Mouse (Mus musculus) CD4-positive, CD25-positive, alpha-beta regulatory T cell, adult 2 months (primary cell): ENCODE measurements at regions not wholly inside any gene's neighbourhood (a gene's known extent, or its start where the extent isn't known, plus 50 kb on each side); places are given as distances from the start of the nearest gene placed in this dataset.

ENCODE experiments used
- DNase-seq: peaks from one replicate; pipeline ENCODE4 v3.0.0-alpha.2; 2012; ENCODE audit warnings: low read depth, low spot score

DNA sequence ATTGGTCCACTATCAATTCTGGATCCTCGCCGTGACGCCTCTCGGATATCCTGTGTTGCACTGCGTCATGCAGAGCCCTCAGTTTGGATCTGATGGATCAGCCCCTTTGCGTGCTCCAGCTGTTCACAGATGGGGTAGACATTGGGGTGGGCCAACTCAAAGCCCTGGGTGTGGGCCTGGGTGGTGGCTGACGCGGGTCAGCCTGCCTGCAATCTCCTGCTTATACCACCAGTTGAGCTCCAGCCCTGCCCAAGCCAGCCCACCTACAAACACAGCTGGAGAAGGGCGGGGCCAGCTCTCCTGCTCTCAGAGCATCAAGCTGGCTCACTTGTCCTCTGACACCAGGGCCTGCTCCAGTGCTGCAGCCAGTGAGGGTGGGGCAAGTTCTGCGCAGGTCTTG is 73.1 kb downstream of the Rps15a start:
- no peak for DNase-seq

DNA sequence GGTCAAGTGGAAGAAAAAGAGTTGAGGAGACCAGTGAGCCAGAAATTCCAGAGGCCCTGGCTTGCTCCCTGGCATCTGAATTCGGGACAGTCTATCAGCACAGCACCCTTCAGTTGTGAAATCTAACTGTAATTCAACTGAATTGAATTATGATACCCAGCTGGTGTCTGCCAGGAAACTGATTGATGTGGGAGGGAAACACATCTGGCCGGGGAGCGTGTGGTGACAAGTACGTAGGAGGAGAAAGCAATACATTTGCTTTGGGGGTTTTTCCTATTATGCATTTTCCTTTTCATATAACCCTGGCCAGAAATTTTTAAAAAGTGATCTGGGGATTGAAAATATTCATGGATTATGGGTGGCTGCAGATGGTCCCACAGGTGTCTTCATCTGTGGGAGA is 76.1 kb downstream of the Rps15a start:
- DNase-seq = peak; percentile 26

DNA sequence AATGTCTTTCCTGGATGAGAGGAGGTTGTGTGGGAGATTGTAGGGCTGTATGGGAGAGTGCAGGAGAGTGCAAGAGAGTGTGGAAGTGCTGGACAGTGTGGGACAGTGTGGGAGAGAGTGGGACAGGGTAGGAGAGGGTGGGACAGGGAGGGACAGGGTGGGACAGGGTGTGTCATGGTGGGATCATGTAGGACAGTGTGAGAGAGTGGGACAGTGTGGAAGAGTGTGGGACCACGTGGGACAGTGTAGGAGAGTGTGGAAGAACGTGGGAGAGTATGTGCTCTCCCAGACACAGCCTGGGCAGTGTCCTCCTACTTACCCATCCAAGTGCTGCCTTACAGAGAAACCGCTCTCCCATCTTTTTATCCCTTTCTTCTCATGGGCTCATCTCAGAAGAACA is 78.9 kb downstream of the Rps15a start:
- no peak for DNase-seq

GRCm38 (mm10) chr7:118026106-118026526 is 89.9 kb downstream of the Rps15a start:
- DNase-seq = no peak

- DNase-seq = no peak
Measured at GRCm38 (mm10) chr7:118004620-118005019, 111.4 kb downstream of the Rps15a start.

DNA sequence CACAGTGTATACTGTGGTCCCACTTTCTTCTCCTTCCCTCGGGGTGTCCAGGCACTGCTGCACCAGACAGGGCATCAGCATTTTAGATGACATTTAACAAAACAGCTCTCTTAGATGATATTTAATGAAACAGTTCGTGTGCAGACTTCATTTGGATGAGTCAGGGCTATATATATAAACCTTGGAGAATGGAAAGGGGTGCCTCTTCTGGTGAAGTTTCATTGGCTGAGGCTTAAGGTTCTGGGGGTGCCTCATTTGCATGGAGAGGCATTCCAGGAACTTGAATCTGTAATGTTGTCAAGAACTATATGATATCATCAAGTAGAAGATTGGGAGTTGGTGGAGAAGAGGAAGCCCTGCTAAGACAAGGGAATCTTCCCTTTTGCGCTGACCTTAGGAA is 114.1 kb downstream of the Rps15a start:
- DNase-seq = no peak

- peak; percentile 20 for DNase-seq
Measured at GRCm38 (mm10) chr7:118001121-118001520, 114.9 kb downstream of the Rps15a start.

DNA sequence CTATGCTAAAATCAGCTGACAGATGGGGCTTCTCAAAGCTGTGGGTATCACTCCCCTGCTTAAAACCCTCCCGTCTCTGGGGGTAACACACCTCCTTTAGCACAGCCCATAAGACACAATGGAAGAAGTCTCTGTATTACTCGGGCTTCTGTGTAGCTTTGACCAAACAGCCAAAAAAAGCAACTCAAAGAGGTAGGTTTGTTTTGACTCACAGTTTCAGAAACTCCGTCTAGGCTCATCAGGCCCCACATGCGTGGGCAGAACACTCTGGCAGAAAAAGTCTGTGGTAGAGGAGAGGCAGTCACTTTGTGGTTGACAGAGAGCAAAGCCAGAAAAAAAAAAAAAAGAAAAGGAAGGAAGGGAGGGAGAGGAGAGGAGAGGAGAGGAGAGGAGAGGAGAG is 133.8 kb downstream of the Rps15a start:
- peak; percentile 33 for DNase-seq

GRCm38 (mm10) chr7:117971176-117971575 is 144.8 kb downstream of the Rps15a start:
- DNase-seq = no peak

- DNase-seq = no peak
Measured at GRCm38 (mm10) chr7:117943435-117943834, 172.6 kb downstream of the Rps15a start.

DNA sequence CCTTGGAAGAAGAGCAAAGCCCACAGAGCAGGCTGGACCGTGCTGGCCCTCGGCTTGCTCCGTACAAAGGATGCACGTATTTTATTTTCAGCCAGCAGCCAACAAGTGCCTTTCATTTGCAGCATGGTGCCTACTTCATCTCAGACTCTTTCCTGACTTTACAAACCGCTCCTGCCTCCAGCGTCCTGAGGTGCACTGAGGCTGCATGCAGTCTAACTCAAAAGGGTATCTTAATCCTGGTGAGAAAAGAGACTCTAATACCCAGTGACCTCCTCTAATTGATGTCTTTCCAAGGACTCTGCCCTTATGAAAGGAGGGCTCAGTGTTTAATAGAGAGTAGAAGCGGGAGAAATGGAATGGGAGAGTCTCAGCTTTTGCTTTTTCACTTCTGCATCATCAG is 176.4 kb downstream of the Rps15a start:
- DNase-seq = no peak

DNA sequence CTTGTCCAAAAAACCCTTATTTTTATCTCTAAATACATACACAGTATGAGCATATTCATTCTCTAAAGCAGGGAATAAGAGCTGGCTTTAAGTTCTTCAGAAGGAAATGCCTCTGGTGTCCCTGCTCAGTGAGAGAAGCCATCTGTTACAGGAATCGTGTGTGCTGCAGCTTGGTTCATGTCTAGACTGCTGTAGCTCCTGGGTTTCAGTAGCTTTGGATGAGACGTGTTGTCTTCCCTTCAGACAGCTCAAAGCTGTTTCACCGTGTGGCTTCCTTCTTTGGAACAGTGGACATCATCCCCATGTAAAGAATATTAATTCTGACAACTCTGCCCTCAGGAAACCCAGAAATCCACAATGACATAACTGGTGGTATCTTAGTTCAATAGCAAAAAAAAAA is 181.1 kb downstream of the Rps15a start:
- no peak for DNase-seq

GRCm38 (mm10) chr7:117931234-117931895 is 184.6 kb downstream of the Rps15a start:
- peak; percentile 3 for DNase-seq

DNA sequence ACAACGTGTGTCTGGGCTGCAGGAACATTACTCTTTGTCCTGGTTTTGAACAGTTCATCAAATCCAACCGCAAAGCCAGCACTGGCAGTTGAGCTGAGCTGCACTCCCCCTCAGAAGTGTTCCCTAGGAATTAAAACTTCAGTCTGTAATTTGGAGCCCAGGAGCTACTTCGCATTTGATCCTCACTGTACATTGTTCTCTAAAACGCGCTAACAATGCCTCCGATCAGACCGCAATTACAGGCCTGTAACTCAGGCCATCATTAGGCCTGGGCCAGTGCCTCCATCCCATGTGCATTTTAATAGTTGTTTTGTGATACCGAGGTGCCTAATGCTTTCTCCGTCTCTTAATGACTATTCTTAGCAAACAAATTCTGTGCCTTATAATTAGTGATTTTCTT is 185.6 kb downstream of the Rps15a start:
- DNase-seq = no peak

- no peak for DNase-seq
Measured at GRCm38 (mm10) chr7:117926396-117926795, 189.6 kb downstream of the Rps15a start.

DNA sequence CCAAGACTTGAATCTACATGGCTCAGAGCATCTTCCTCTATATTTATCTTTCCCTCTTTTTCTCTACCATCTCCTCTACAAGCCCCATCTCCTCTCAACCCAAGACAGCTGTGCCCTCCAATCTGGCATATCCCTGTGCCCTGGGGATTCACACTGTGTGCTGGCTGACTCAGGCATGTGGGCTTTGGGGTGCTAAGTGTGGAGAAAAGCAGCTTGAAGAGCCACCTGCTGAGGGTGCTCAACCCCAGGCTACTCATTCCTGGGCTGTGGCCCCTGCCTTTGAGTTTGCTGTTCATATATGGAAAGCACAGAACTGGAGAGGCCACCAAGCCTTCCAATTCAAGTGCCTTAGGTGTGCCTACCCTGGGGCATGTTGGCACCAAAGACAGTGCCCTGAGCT is 193.7 kb downstream of the Rps15a start:
- no peak for DNase-seq

DNA sequence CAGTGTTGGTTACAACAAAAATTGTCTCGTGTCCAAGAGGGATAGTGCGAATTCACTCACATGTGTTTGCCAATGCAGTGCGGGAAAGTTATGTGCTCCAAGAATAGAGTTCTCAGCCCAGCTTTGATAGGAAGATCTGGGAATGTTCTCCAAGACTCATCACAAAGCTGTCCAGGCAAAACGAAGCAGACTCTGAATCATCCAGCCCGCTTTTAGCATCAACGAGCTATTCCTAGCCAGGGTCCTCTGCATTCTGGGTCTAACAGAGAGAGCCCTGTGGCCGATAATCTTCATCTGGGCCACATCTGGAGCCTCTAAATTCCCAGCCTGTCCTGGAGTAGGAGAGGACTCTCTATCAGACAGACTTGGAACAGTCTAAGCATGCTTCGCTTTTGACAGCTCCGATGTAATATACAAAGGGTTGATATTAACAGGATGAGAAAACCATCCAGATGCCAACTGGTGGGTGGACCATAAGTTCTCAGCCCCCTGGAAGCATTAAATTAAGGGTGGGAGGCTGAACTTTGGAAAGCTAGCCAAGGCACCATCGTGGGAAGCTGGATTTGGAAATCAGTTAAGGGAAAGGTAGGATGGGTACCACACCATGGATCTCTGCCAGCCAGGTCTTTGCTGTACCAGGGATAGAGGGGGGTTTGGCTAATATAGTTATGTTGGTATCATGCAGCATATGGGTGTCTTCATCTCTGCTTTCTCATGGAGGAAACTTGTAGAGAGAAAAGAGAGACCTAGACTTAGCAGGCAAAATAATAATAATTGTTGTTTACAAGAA is 197.6 kb downstream of the Rps15a start:
- no peak for DNase-seq

DNA sequence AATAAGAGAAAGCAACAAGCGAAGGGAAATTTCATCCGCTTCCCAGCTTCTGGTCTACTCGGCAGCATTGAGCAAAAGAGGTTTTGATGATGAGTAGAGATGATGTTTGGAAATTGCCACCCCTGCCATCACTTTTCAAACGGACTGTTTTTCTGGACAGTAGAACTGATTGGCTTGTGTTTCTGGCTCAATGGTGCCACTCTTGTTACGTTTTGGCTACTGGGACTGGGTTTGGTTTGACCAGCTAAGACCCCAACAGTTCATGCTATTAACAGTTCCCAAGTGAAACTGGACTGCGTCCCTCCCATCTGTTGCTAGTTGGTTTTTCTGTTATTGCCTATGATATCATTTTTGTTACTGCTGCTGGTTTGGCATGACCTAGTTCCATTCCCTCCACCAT is 199.1 kb downstream of the Rps15a start:
- no peak for DNase-seq

DNA sequence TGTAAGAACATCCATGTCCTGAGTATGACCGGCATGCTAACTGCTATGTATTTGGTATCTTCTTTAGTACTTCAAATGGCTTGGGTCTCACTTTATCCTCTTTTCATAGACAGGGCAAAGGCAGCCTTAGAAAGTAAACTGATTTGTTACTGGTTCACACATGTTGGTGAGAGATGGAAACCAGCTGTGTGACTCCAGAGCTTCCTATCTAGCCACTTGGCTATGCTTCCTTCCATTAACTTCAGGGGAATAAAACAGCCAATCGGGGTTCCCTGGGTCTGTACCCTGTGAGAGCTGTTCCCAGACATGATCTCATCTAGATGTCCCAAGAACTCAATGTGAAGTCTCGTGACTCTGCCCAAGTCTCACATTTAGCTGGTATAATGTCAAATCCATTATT is 203.5 kb downstream of the Rps15a start:
- no peak for DNase-seq

- no peak for DNase-seq
Measured at GRCm38 (mm10) chr7:117911062-117911461, 204.9 kb downstream of the Rps15a start.

GRCm38 (mm10) chr7:117896528-117896927 is 219.5 kb downstream of the Rps15a start:
- DNase-seq = no peak

DNA sequence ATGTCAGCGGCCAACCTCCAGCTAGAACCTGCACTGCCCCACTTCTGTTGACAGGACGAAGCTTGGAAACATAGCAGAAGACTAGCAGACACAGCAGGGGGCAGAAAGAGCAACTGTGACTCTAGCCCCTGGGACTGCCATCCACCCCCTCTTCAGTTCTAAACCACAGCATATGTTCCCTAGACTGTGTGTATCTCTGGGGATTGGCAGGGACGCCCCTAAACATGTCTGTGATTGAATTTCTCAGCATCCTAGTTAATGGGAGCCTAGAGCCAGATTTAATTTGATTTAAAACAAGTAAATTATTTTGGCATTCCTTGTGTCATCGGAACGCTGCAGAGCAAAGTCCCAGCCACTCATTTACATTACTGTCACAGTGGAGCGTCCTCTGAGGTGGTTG is 228.7 kb downstream of the Rps15a start:
- DNase-seq = no peak

DNA sequence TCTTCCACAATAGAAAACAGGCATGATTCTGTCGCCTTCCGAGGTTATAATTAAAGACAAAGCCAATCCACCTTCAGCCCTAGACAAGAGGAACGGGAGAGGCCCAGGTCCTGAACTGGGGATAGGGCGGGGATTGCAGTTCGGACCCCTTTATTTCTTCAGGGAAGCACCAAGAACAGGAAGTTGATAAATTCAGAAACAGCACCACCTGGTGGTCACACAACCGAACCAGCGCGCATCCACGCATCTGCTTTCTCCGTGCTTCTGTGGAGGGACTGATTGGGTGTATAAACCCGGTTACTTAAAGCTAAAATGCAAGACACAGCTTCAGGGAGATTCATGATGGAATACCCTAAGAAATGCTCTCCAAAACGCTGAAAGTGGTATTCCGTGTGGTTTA is 233.2 kb downstream of the Rps15a start:
- peak; percentile 67 for DNase-seq
